Mouse (Mus musculus) stomach, embryonic 14.5 days (tissue): ENCODE data around the gene Vmn1r235. TPM values are rescaled to one million over a fixed set of nuclear protein-coding genes. Genes with fewer than 3 reads are reported as not detected.

Experiments
- microRNA-seq: library from miRNA; unstranded; fragments of <30 nt; microRNA quantifications from one replicate; pipeline ENCODE4, GENCODE M21; 2016
- polyA plus RNA-seq: library from polyadenylated mRNA; unstranded; fragments of >200 nt; fragmentation: Nextera tagmentation; extraction: Ambion mirVana; gene quantifications from 2 replicates; pipeline ENCODE4 v1.2.1, GENCODE M21; 2014

Gene Vmn1r235
- polyA plus RNA-seq, 1 experiment from 2014 or later: not detected

Small RNAs within 50 kb of the gene (microRNA-seq; reads per million reads assigned to microRNA genes)
- not detected for gene Gm26384

Other genes starting within 250 kb of the Vmn1r235 start
- gene Zfp160, start 247.5 kb upstream of the Vmn1r235 start, polyA plus RNA-seq: 20.8 and 21.8 TPM in 2 replicates
- gene Vmn1r234, start 30.3 kb upstream of the Vmn1r235 start, polyA plus RNA-seq: not detected in 2 replicates
- gene Vmn1r236, start 26.5 kb downstream of the Vmn1r235 start, polyA plus RNA-seq: not detected in 2 replicates
- gene Vmn1r237, start 55.5 kb downstream of the Vmn1r235 start, polyA plus RNA-seq: not detected in 2 replicates
- gene Zfp677, start 127.3 kb downstream of the Vmn1r235 start, polyA plus RNA-seq: 4.0 and 4.5 TPM in 2 replicates
- gene Zfp54, start 166.8 kb downstream of the Vmn1r235 start, polyA plus RNA-seq: 6.5 and 6.9 TPM in 2 replicates
- 14.7 and 16.4 TPM in 2 replicates for gene Zfp51, start 194.0 kb downstream of the Vmn1r235 start, polyA plus RNA-seq
- 13.1 and 13.8 TPM in 2 replicates for gene Zfp53, start 232.6 kb downstream of the Vmn1r235 start, polyA plus RNA-seq